9 mouse cellular contexts compared by ENCODE assay signal in genomic region chr2:132781439-132782068, GRCm38 (mm10). TPM values are rescaled to one million over a fixed set of nuclear protein-coding genes. Genes with fewer than 3 reads are reported as not detected.
DNase-seq lines count a peak whose midpoint lies in the region; ATAC-seq and TF ChIP-seq lines count a peak whose summit lies in the region.
"Had no signal": no experiment of that assay in that cellular context is flagged by ENCODE, and none has a peak within 500 bp of the region (broad histone marks: within the 10 kb centered on the region; RNA-seq: fewer than 3 reads in every experiment).

No protein-coding gene starts in this region.

- H3K4me1 ChIP-seq in CH12.LX (ENCODE audit: control insufficient read depth in 1 of 2, insufficient read depth in 2 of 2), result peaks cover 4 to 7% of the 10 kb centered on the region in 2 experiments
- H3K4me1 ChIP-seq in lung, embryonic 14.5 days (ENCODE audit: insufficient read depth), result no peaks in the 10 kb centered on the region

- in situ Hi-C loops in CH12.LX (cut with MboI; ENCODE audit: low pct_ligation_motif_present, low pct_unique_long_range_greater_than_20kb, low sequenced_read_pairs), result no loop called here

- WGBS in lung, embryonic 14.5 days, result 1% methylated on average over 41 of the region's 41 CpGs

- no peak overlapping the region for H3K27ac ChIP-seq in CH12.LX (ENCODE audit: insufficient read depth, low read depth)
- H3K27ac ChIP-seq in lung, embryonic 14.5 days (ENCODE audit: low read depth), result no peak overlapping the region

- peak; percentile 34 for DNase-seq in CH12.LX (ENCODE audit: extremely low read depth)
- DNase-seq in cerebellum, adult 11 months, result peak; percentile 88
- DNase-seq in forelimb bud, embryonic 11.5 days (ENCODE audit: low read depth, low spot score), result peak; percentile 98
- peak; percentile 97 for DNase-seq in heart, postnatal 4 days
- peak; percentile 74 to 84 for DNase-seq in layer of hippocampus, adult 8-10 months (ENCODE audit: low spot score in 2 of 2)
- DNase-seq in lung, embryonic 14.5 days, result peak; percentile 98
- DNase-seq in ovary, postnatal 14 days (ENCODE audit: low spot score), result peak; percentile 97
- peak; percentile 85 for DNase-seq in thymus, postnatal 14 days

- peaks cover 6% of the 10 kb centered on the region for H3K27me3 ChIP-seq in CH12.LX (replicated peaks)
- no peaks in the 10 kb centered on the region for H3K27me3 ChIP-seq in lung, embryonic 14.5 days (ENCODE audit: insufficient read depth, low read length)

- no peak overlapping the region for H3K9ac ChIP-seq in CH12.LX (ENCODE audit: insufficient read depth, low read depth)
- H3K9ac ChIP-seq in lung, embryonic 14.5 days, result no peak overlapping the region

- TF ChIP-seq EP300 in CH12.LX (IDR thresholded peaks at IDR 0.05; ENCODE audit: low read length), result no peak

- dilution Hi-C loops in CH12.LX (cut with MboI; ENCODE audit: extremely low pct_ligation_motif_present, extremely low pct_unique_long_range_greater_than_20kb, low sequenced_read_pairs), result no loop called here

- no peaks in the 10 kb centered on the region for H3K9me3 ChIP-seq in CH12.LX (replicated peaks; ENCODE audit: low read length)
- H3K9me3 ChIP-seq in lung, embryonic 14.5 days (ENCODE audit: low read depth, low read length), result no peaks in the 10 kb centered on the region

- peak; percentile 100 for ATAC-seq in lung, embryonic 14.5 days (ENCODE audit: insufficient read depth)

- no peaks in the 10 kb centered on the region for H3K79me2 ChIP-seq in CH12.LX (replicated peaks; ENCODE audit: control insufficient read depth, extremely low read depth, insufficient read depth, poor library complexity, severe bottlenecking)

- TF ChIP-seq CTCF in CH12.LX (conservative IDR thresholded peaks at IDR 0.05 in 1 of 2, IDR thresholded peaks at IDR 0.05 in 1 of 2; ENCODE audit: low read depth in 2 of 2, low read length in 2 of 2), result no peak
- TF ChIP-seq CTCF in lung, embryonic 14.5 days (IDR thresholded peaks at IDR 0.05; ENCODE audit: low read depth), result no peak

- peak overlapping the region in 1 of 3 experiments; percentile 17 for H3K4me3 ChIP-seq in CH12.LX (replicated peaks in 1 of 3; ENCODE audit: low read depth in 2 of 3, low read length in 2 of 3, poor library complexity in 1 of 3)
- H3K4me3 ChIP-seq in lung, embryonic 14.5 days (ENCODE audit: low read depth, low read length), result peak overlapping the region; percentile 37
- H3K4me3 ChIP-seq: erythroblast, embryonic 14.5 days had no signal

- no peak for TF ChIP-seq POLR2A in CH12.LX (IDR thresholded peaks at IDR 0.05; ENCODE audit: low read depth, low read length)

- no peak for TF ChIP-seq RAD21 in CH12.LX (IDR thresholded peaks at IDR 0.05; ENCODE audit: low read depth, low read length)

- H3K4me2 ChIP-seq in CH12.LX (ENCODE audit: insufficient read depth, low read depth, poor library complexity, severe bottlenecking), result peak overlapping the region; percentile 80; the same call in 1 of the 2 replicates
- H3K4me2 ChIP-seq in lung, embryonic 14.5 days, result peak overlapping the region; percentile 74

- H3K36me3 ChIP-seq in CH12.LX (replicated peaks in 1 of 2; ENCODE audit: control insufficient read depth in 1 of 2, insufficient read depth in 1 of 2, low read length in 1 of 2), result no peaks in the 10 kb centered on the region
- no peaks in the 10 kb centered on the region for H3K36me3 ChIP-seq in lung, embryonic 14.5 days (ENCODE audit: insufficient read depth)

TF ChIP-seq in CH12.LX, 34 proteins besides CTCF, POLR2A, EP300 and RAD21:
- TF ChIP-seq TCF12 (IDR thresholded peaks at IDR 0.05; ENCODE audit: low read depth, low read length) (no peak), ETS1 (conservative IDR thresholded peaks at IDR 0.05; ENCODE audit: low read depth, low read length) (no peak), POLR2AphosphoS2 (IDR thresholded peaks at IDR 0.05; ENCODE audit: low read depth, low read length) (no peak), CHD1 (IDR thresholded peaks at IDR 0.05; ENCODE audit: low read depth, low read length) (no peak), ZKSCAN1 (IDR thresholded peaks at IDR 0.05; ENCODE audit: borderline replicate concordance, low read depth, low read length) (no peak), PAX5 (IDR thresholded peaks at IDR 0.05; ENCODE audit: low read length) (no peak), SMC3 (IDR thresholded peaks at IDR 0.05; ENCODE audit: low read depth, low read length) (no peak), USF1 (IDR thresholded peaks at IDR 0.05; ENCODE audit: low read depth, low read length) (no peak), MAFK (IDR thresholded peaks at IDR 0.05; ENCODE audit: insufficient replicate concordance, low read length) (no peak), JUN (IDR thresholded peaks at IDR 0.05; ENCODE audit: insufficient read depth, low read depth, low read length) (no peak), MEF2A (IDR thresholded peaks at IDR 0.05; ENCODE audit: borderline replicate concordance, low read depth, low read length) (no peak), MXI1 (IDR thresholded peaks at IDR 0.05; ENCODE audit: low read depth, low read length) (peak; percentile 77), BHLHE40 (IDR thresholded peaks at IDR 0.05; ENCODE audit: low read depth, low read length) (no peak), JUND (conservative IDR thresholded peaks at IDR 0.05; ENCODE audit: low read depth, low read length) (no peak), MAX (IDR thresholded peaks at IDR 0.05; ENCODE audit: low read length) (no peak), MYC (IDR thresholded peaks at IDR 0.05; ENCODE audit: low read depth, low read length) (no peak), E2F4 (IDR thresholded peaks at IDR 0.05; ENCODE audit: insufficient replicate concordance, low read depth, low read length) (no peak), UBTF (IDR thresholded peaks at IDR 0.05; ENCODE audit: low read depth, low read length) (peak; percentile 84; the same call in 1 of the 2 replicates), SIN3A (IDR thresholded peaks at IDR 0.05; ENCODE audit: low read length) (peak; percentile 79), CHD2 (IDR thresholded peaks at IDR 0.05; ENCODE audit: low read length) (no peak), ELF1 (IDR thresholded peaks at IDR 0.05; ENCODE audit: low read depth, low read length) (no peak), ZMIZ1 (IDR thresholded peaks at IDR 0.05; ENCODE audit: low read depth, low read length) (no peak), ZC3H11A (IDR thresholded peaks at IDR 0.05; ENCODE audit: low read depth, low read length) (no peak), NELFE (IDR thresholded peaks at IDR 0.05; ENCODE audit: low read depth, low read length) (no peak), KAT2A (IDR thresholded peaks at IDR 0.05; ENCODE audit: insufficient replicate concordance, low read length) (no peak), NRF1 (IDR thresholded peaks at IDR 0.05; ENCODE audit: low read depth, low read length) (no peak)
TF ChIP-seq in CH12.LX: peak in this region for 3.

RNA-seq across cellular contexts. Expression of gene Chgb, which starts 0.5 kb away (rescaled TPM):
- total RNA-seq in CH12.LX (2012; rRNA removed) (0.08 and 0.13 TPM in 2 replicates), CH12.LX (2014; rRNA removed) (not detected in 2 replicates)
- 0.08 TPM in 1 of 2 replicates, not detected in the other for polyA plus RNA-seq in CH12.LX (2012; ENCODE audit: insufficient read length, low read depth)
- under 1 TPM; 0.29 to 0.33 TPM for total RNA-seq in heart, postnatal 4 days (2021)
- total RNA-seq in layer of hippocampus, adult 8-10 months (2022), result 100 to 1,000 TPM; 254 to 300 (median 278) TPM
- 0.14 and 0.28 TPM in 2 replicates for polyA plus RNA-seq in lung, embryonic 14.5 days (2014; fragmentation: Nextera tagmentation; extraction: Ambion mirVana)
- polyA plus RNA-seq: erythroblast, embryonic 14.5 days had no signal

RNA-seq across cellular contexts. Expression of gene Trmt6, which starts 34.3 kb away (rescaled TPM):
- total RNA-seq in CH12.LX (2012; rRNA removed), result 35.1 and 53.0 TPM in 2 replicates
- 77.6 and 84.5 TPM in 2 replicates for total RNA-seq in CH12.LX (2014; rRNA removed)
- 89.9 and 92.5 TPM in 2 replicates for polyA plus RNA-seq in CH12.LX (2012; ENCODE audit: insufficient read length, low read depth)
- 10 to 100 TPM; 14.7 to 15.7 TPM for total RNA-seq in heart, postnatal 4 days (2021)
- total RNA-seq in layer of hippocampus, adult 8-10 months (2022), result 10 to 100 TPM; 28.9 to 37.1 (median 33.3) TPM
- 29.9 and 33.4 TPM in 2 replicates for polyA plus RNA-seq in lung, embryonic 14.5 days (2014; fragmentation: Nextera tagmentation; extraction: Ambion mirVana)

RNA-seq across cellular contexts. Expression of gene Mcm8, which starts 34.4 kb away (rescaled TPM):
- 22.1 and 24.7 TPM in 2 replicates for total RNA-seq in CH12.LX (2012; rRNA removed)
- 24.9 and 26.9 TPM in 2 replicates for total RNA-seq in CH12.LX (2014; rRNA removed)
- 24.6 and 25.1 TPM in 2 replicates for polyA plus RNA-seq in CH12.LX (2012; ENCODE audit: insufficient read length, low read depth)
- total RNA-seq in heart, postnatal 4 days (2021), result 1 to 10 TPM; 5.9 to 6.3 TPM
- total RNA-seq in layer of hippocampus, adult 8-10 months (2022), result 1 to 10 TPM; 3.7 to 4.7 (median 4.1) TPM
- 15.5 and 17.0 TPM in 2 replicates for polyA plus RNA-seq in lung, embryonic 14.5 days (2014; fragmentation: Nextera tagmentation; extraction: Ambion mirVana)

Comparison
In these comparisons a context has a peak if more than half of its experiments do, and no peak if none do; other contexts are left out.
1. DNase-seq: peak in every context shown above with its lines; median percentile 98 in forelimb bud, embryonic 11.5 days; 98 in lung, embryonic 14.5 days; 97 in heart, postnatal 4 days; 97 in ovary, postnatal 14 days; 88 in cerebellum, adult 11 months; 85 in thymus, postnatal 14 days; 79 in layer of hippocampus, adult 8-10 months; 34 in CH12.LX.
2. RNA of gene Chgb, which starts 0.5 kb away (total RNA-seq): 254 to 300 TPM in layer of hippocampus, adult 8-10 months; 0.29 to 0.33 TPM in heart, postnatal 4 days and 0.08 to 0.13 TPM in CH12.LX; every median in the first group is over 100 times any median in the second.